Mouse (Mus musculus) midbrain, embryonic 10.5 days (tissue): ENCODE measurements around the gene Cntnap3. TPM values are rescaled to one million over a fixed set of nuclear protein-coding genes. Genes with fewer than 3 reads are reported as not detected.
"Not testable (repeated sequence)": the region's sequence is repeated elsewhere in the genome, so short reads cannot be mapped to it uniquely, and the experiment has no call there.

ENCODE experiments used
- DNase-seq: peaks from one replicate; pipeline ENCODE4 v3.0.0-alpha.2; 2017; ENCODE audit warnings: low spot score
- H3K27ac ChIP-seq: fragments of 300-500 bp; sonication (generic); replicated peaks from 2 replicates; pipeline ENCODE4 v1.5.1; 2016; ENCODE audit warnings: mild to moderate bottlenecking
- H3K27me3 ChIP-seq: fragments of 300-500 bp; sonication (generic); 2 replicates; pipeline ENCODE4 v1.6.1; 2016; ENCODE audit warnings: low read depth, mild to moderate bottlenecking; ENCODE audit not compliant: poor library complexity, severe bottlenecking
- H3K36me3 ChIP-seq: fragments of 300-500 bp; sonication (generic); 2 replicates; pipeline ENCODE4 v1.6.1; 2016; ENCODE audit warnings: mild to moderate bottlenecking, moderate library complexity
- H3K4me1 ChIP-seq: fragments of 300-500 bp; sonication (generic); 2 replicates; pipeline ENCODE4 v1.6.1; 2016
- H3K4me3 ChIP-seq: fragments of 300-500 bp; sonication (generic); 2 replicates; pipeline ENCODE4 v1.5.1; 2016; ENCODE audit warnings: mild to moderate bottlenecking, moderate library complexity
- H3K9me3 ChIP-seq: fragments of 300-500 bp; sonication (generic); replicated peaks from 2 replicates; pipeline ENCODE4 v1.6.1; 2016; ENCODE audit warnings: mild to moderate bottlenecking
- WGBS: fragments of 180-500 bp; shearing (Covaris S2); methylation state at CpG from one replicate; pipeline ENCODE4 v1.1.7; 2016; 5-methylcytosine and 5-hydroxymethylcytosine counted together
- polyA plus RNA-seq: library from polyadenylated mRNA; unstranded; fragments of >200 nt; fragmentation: Nextera tagmentation; extraction: Ambion mirVana; gene quantifications from 2 replicates; pipeline ENCODE4 v1.2.1, GENCODE M21; 2016

Cntnap3 gene
- not detected in 2 replicates for polyA plus RNA-seq

DNA sequence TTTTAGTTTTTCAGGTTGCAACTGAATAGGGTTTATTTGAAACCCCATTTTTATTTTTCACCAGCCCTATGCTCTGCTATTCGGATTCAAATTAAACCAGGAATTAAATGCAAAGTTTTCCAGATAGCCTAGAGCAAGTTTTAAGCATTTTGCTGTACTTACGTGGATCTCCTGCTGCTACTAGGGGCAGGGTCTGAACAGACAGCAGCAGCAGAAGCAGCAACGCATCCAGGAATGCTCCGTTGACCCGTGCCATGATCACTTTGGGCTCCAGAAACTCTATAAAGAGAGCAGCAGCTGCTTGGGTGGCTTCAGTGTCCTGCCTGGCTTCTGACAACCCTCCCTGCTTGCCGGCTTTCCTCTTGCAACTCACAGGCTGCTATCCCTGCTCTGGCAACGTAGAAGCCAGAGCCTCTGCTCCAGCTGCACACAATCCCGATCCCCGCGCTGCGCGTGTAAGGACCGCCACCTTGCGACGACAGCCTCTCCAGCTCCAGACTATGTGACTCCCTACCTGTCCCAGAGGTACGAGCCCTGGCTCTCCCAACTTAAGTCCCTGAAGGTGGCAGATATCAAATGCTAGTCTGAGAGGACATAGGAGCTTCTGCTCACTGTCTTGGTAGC lies at the start of gene Cntnap3:
Cntnap3 (minus strand) TSS at position 371 of the 624 bp plus-strand sequence.
- peak; percentile 52 for DNase-seq
- 7% methylated on average over 16 of the region's 16 CpGs for WGBS
- Histone ChIP-seq H3K27ac (no peak within 1 kb of the TSS; the same call in 1 of the 2 replicates), H3K4me3 (peak within 1 kb of the TSS; percentile 37), H3K9me3 (0 out of 2 replicates have a peak, but pooled peaks cover 2% of the 10 kb centered on the region), H3K36me3 (no peaks in the 10 kb centered on the region), H3K4me1 (peaks cover 4% of the 10 kb centered on the region; the same call in 1 of the 2 replicates), H3K27me3 (peaks cover 34% of the 10 kb centered on the region)

DNA sequence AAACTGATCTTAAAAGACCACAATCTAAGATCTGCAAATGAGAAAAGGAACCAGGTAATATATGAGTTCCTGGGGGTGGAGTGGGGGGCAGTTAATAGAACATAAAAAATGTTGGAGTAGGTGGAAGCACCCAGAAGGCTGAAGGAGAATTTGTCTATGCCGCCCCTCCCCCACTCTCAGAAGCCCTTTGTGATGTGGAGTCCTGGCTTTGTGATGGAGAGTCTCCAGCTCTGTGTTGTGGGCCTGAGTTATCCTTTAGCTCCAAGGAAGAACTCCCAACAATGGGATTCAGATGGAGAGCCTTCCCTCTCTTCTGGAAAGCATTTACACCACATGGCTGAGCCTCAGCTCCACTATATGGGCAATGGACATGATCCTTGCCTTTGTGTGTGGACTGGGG lies 13.4 kb upstream of the Cntnap3 start, which contains the start of gene Spata31:
Spata31 (plus strand) TSS at position 216 of the 400 bp plus-strand sequence.
- 70% methylated on average over 1 of the region's 1 CpGs for WGBS
- Histone ChIP-seq H3K36me3 (no peaks in the 10 kb centered on the region), H3K27ac (no peak within 1 kb of the TSS), H3K4me1 (no peaks in the 10 kb centered on the region), H3K27me3 (peaks cover 13% of the 10 kb centered on the region; the same call in 1 of the 2 replicates), H3K4me3 (no peak within 1 kb of the TSS), H3K9me3 (0 out of 2 replicates have a peak, but pooled peaks cover 2% of the 10 kb centered on the region)
- DNase-seq: no peak

GRCm38 (mm10) chr13:64903132-64903531 lies 623 bp downstream of the Cntnap3 start:
- no peak for DNase-seq
- H3K4me3 ChIP-seq: no peak overlapping the region
- no peak overlapping the region for H3K27ac ChIP-seq
- H3K27me3 ChIP-seq: peaks cover 28% of the 10 kb centered on the region
- 50% methylated on average over 1 of the region's 1 CpGs for WGBS
- peaks cover 4% of the 10 kb centered on the region; the same call in 1 of the 2 replicates for H3K4me1 ChIP-seq
- 0 out of 2 replicates have a peak, but pooled peaks cover 3% of the 10 kb centered on the region for H3K9me3 ChIP-seq
- H3K36me3 ChIP-seq: no peaks in the 10 kb centered on the region

- Histone ChIP-seq H3K9me3 (no peaks in the 10 kb centered on the region), H3K4me1 (no peaks in the 10 kb centered on the region), H3K36me3 (no peaks in the 10 kb centered on the region), H3K27ac (no peak overlapping the region), H3K4me3 (no peak overlapping the region), H3K27me3 (no peaks in the 10 kb centered on the region)
- no peak for DNase-seq
- 91% methylated on average over 3 of the region's 3 CpGs for WGBS
These were observed 38.4 kb downstream of the Cntnap3 start for GRCm38 (mm10) chr13:64865397-64865796.

GRCm38 (mm10) chr13:64824856-64825255 lies 78.9 kb downstream of the Cntnap3 start:
- 51% methylated on average over 5 of the region's 5 CpGs for WGBS
- H3K9me3 ChIP-seq, H3K4me1 ChIP-seq, H3K4me3 ChIP-seq, H3K27ac ChIP-seq, H3K36me3 ChIP-seq, DNase-seq, H3K27me3 ChIP-seq: not testable (repeated sequence)

- DNase-seq: no peak
- H3K4me1 ChIP-seq: no peaks in the 10 kb centered on the region
- H3K27me3 ChIP-seq: no peaks in the 10 kb centered on the region
- H3K36me3 ChIP-seq: no peaks in the 10 kb centered on the region
- H3K9me3 ChIP-seq: no peaks in the 10 kb centered on the region
- H3K4me3 ChIP-seq: no peak overlapping the region
- 92% methylated on average over 3 of the region's 3 CpGs for WGBS
- H3K27ac ChIP-seq: no peak overlapping the region
These were observed 158.4 kb downstream of the Cntnap3 start for GRCm38 (mm10) chr13:64745383-64745782.

- no peak for DNase-seq
- Histone ChIP-seq H3K4me3 (no peak overlapping the region), H3K4me1 (no peaks in the 10 kb centered on the region), H3K36me3 (no peaks in the 10 kb centered on the region), H3K27ac (no peak overlapping the region), H3K9me3 (no peaks in the 10 kb centered on the region), H3K27me3 (no peaks in the 10 kb centered on the region)
- 80% methylated on average over 3 of the region's 3 CpGs for WGBS
These were observed 171.5 kb downstream of the Cntnap3 start for GRCm38 (mm10) chr13:64732244-64732643.

DNA sequence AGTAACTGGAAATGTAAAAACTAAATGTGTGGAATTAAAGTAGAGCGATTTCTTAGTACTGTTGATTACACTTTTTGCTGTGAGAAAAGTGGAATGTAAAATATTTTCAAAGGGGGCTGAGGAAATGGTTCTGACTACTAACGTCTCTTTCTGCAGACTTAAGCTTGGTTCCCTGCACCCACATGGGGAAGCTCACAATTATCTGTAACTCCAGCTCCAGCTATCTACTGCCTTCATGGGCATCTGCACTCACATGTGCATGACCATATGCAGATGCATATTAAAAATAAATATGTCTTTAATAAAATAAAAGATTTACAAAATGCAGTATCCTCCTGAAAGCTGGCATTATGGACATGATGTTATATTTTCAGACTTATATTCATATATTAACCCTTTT lies 187.0 kb downstream of the Cntnap3 start:
- WGBS: 88% methylated on average over 2 of the region's 2 CpGs
- no peak for DNase-seq

GRCm38 (mm10) chr13:64692463-64692862 lies 211.3 kb downstream of the Cntnap3 start:
- no peak for DNase-seq
- no peaks in the 10 kb centered on the region for H3K4me1 ChIP-seq
- H3K9me3 ChIP-seq: no peaks in the 10 kb centered on the region
- no peaks in the 10 kb centered on the region for H3K36me3 ChIP-seq
- H3K27me3 ChIP-seq: no peaks in the 10 kb centered on the region
- no peak overlapping the region for H3K4me3 ChIP-seq
- H3K27ac ChIP-seq: no peak overlapping the region
- 85% methylated on average over 1 of the region's 1 CpGs for WGBS

More for the DNA sequence above, 187.0 kb downstream of the Cntnap3 start:
- no peak overlapping the region for H3K4me3 ChIP-seq
- no peaks in the 10 kb centered on the region for H3K9me3 ChIP-seq
- no peaks in the 10 kb centered on the region for H3K27me3 ChIP-seq
- no peaks in the 10 kb centered on the region for H3K4me1 ChIP-seq
- no peaks in the 10 kb centered on the region for H3K36me3 ChIP-seq
- no peak overlapping the region for H3K27ac ChIP-seq

Other genes with a start within 250 kb of the Cntnap3 start
- not detected in 2 replicates for gene Spata31, start 13.5 kb upstream of the Cntnap3 start, polyA plus RNA-seq
- gene Spata31d1c, start 129.1 kb upstream of the Cntnap3 start, polyA plus RNA-seq: not detected in 2 replicates
- gene Prss47, start 148.8 kb upstream of the Cntnap3 start, polyA plus RNA-seq: not detected in 2 replicates
- gene Mfsd14b, start 209.0 kb upstream of the Cntnap3 start, polyA plus RNA-seq: 40.4 and 40.6 TPM in 2 replicates
- gene Olfr465-ps1, start 234.1 kb upstream of the Cntnap3 start, polyA plus RNA-seq: not detected in 2 replicates
- not detected in 2 replicates for gene Olfr466, start 246.3 kb upstream of the Cntnap3 start, polyA plus RNA-seq